Mouse (Mus musculus): ENCODE measurements at regions not wholly inside any gene's neighbourhood (a gene's known extent, or its start where the extent isn't known, plus 50 kb on each side); places are given as distances from the start of the nearest gene placed in this dataset.

DNA sequence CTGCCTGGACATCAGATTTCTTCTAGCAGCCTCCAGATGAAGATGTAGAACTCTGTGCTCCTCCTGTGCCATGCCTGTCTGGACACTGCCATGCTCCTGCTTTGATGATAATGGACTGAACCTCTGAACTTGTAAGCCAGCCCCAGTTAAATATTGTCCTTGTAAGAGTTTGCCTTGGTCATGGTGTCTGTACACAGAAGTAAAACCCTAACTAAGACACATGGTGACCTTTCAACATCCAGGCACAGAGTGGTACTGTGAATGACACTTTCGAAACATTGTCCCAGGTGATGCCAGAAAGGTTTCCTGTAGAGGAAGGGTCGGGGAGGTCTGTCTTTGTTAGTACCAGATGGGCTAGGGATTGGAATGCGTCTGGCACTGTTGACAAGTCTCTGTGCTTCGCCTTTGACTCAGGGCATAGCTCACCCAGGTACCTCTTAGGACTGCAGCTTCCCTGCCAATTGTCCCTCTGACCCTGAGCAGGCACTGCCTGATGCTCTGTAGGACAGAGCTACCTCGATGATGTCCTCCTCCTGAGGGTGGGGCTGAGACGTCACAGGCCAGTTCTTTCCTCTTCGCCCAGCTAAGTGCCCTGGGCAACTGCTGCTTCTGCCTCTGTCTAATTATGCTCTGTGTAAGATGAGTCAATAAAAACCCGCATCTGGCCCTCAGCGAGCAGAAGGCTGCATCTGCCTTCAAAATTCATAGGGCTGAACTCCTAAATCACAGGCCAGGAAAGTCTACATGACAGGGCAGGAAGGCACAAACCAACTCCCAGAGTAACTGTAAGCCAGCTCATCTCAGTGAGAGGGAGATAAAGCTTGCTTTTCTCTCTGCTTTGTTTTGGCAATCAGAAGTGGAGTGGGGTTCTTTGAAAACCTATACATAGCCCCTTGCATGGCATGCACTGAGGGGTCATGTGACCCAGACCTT lies 254.0 kb downstream of the Cdh26 start:
- ATAC-seq (ENCODE audit: low FRiP score, low read depth): no peak
- H3K36me3 ChIP-seq (ENCODE audit: control insufficient read depth, insufficient read depth, low read length): no peaks in the 10 kb centered on the region
- no peak overlapping the region for H3K4me2 ChIP-seq (replicated peaks; ENCODE audit: low read depth, low read length, severe bottlenecking)
- no peaks in the 10 kb centered on the region for H3K27me3 ChIP-seq (ENCODE audit: control insufficient read depth, insufficient read depth, low read length)
- WGBS: 42% methylated on average over 9 of the region's 9 CpGs
- no peaks in the 10 kb centered on the region for H3K9me3 ChIP-seq (ENCODE audit: control insufficient read depth, low read length)
- H3K4me1 ChIP-seq (ENCODE audit: control insufficient read depth, insufficient read depth, low read length): peaks cover 10% of the 10 kb centered on the region
- no peak overlapping the region for H3K4me3 ChIP-seq (replicated peaks; ENCODE audit: low read length)
- H3K9ac ChIP-seq (ENCODE audit: low read depth, low read length, severe bottlenecking): no peak overlapping the region
- H3K27ac ChIP-seq (replicated peaks; ENCODE audit: low read depth, low read length): no peak overlapping the region
- TF ChIP-seq POLR2A (IDR thresholded peaks at IDR 0.05; ENCODE audit: borderline replicate concordance, extremely low read depth, insufficient read depth, insufficient read length): no peak
- DNase-seq (ENCODE audit: low spot score): no peak

DNA sequence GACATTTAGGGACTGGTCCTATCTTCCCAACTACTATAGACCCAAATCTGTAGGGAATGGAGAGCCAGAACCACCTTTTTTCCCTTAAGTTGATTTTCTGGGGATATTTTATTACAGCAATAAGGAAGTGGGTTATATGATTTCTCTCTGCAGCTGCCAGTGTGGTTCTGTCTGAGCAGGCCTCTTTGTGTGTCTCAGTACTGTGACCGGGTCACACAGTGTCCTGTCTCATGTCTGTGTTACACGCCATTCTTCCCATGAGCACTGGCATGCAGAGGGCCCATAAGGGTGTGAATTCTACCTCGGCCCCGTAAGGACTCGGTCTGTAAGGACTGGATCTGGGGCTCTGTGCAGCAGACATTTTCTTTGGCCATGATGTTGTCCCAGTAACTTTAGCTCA lies 254.9 kb downstream of the Cdh26 start:
- H3K27me3 ChIP-seq (ENCODE audit: control insufficient read depth, insufficient read depth, low read length): no peaks in the 10 kb centered on the region
- DNase-seq (ENCODE audit: low spot score) (no peak), ATAC-seq (ENCODE audit: low FRiP score, low read depth) (no peak)
- 70% methylated on average over 5 of the region's 5 CpGs for WGBS
- no peak overlapping the region for H3K9ac ChIP-seq (ENCODE audit: low read depth, low read length, severe bottlenecking)
- no peaks in the 10 kb centered on the region for H3K36me3 ChIP-seq (ENCODE audit: control insufficient read depth, insufficient read depth, low read length)
- no peak overlapping the region for H3K27ac ChIP-seq (replicated peaks; ENCODE audit: low read depth, low read length)
- H3K4me3 ChIP-seq (replicated peaks; ENCODE audit: low read length): no peak overlapping the region
- TF ChIP-seq POLR2A (IDR thresholded peaks at IDR 0.05; ENCODE audit: borderline replicate concordance, extremely low read depth, insufficient read depth, insufficient read length): no peak
- H3K4me1 ChIP-seq (ENCODE audit: control insufficient read depth, insufficient read depth, low read length): peaks cover 10% of the 10 kb centered on the region
- H3K4me2 ChIP-seq (replicated peaks; ENCODE audit: low read depth, low read length, severe bottlenecking): no peak overlapping the region
- no peaks in the 10 kb centered on the region for H3K9me3 ChIP-seq (ENCODE audit: control insufficient read depth, low read length)

DNA sequence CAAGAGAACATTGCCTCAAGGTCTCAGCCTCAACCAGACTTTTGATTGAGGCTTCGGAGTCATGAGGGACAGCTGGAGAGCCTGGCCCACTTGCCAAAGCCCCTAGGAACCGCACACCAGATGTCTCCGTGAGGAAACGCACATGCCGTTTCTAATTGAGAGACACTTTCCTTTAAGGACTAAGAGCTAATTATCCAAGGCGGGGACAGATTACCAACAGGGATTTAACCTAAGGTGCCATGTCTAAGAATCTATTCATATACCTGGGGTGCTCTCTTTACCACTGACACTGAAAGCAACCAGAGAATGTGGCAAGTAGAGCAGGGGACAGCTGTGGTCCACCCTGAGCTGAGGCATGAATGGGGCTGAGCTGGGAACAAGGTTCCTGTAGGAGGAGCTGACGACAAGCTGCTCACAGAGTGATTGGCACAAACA lies 255.9 kb downstream of the Cdh26 start:
- Histone ChIP-seq H3K9ac (ENCODE audit: low read depth, low read length, severe bottlenecking) (no peak overlapping the region), H3K36me3 (ENCODE audit: control insufficient read depth, insufficient read depth, low read length) (no peaks in the 10 kb centered on the region), H3K27ac (replicated peaks; ENCODE audit: low read depth, low read length) (no peak overlapping the region), H3K4me3 (replicated peaks; ENCODE audit: low read length) (no peak overlapping the region), H3K4me1 (ENCODE audit: control insufficient read depth, insufficient read depth, low read length) (peaks cover 8% of the 10 kb centered on the region), H3K9me3 (ENCODE audit: control insufficient read depth, low read length) (no peaks in the 10 kb centered on the region), H3K4me2 (replicated peaks; ENCODE audit: low read depth, low read length, severe bottlenecking) (no peak overlapping the region), H3K27me3 (ENCODE audit: control insufficient read depth, insufficient read depth, low read length) (no peaks in the 10 kb centered on the region)
- TF ChIP-seq POLR2A (IDR thresholded peaks at IDR 0.05; ENCODE audit: borderline replicate concordance, extremely low read depth, insufficient read depth, insufficient read length): no peak
- DNase-seq (ENCODE audit: low spot score) (no peak), ATAC-seq (ENCODE audit: low FRiP score, low read depth) (peak; percentile 70)
- WGBS: 19% methylated on average over 7 of the region's 7 CpGs

DNA sequence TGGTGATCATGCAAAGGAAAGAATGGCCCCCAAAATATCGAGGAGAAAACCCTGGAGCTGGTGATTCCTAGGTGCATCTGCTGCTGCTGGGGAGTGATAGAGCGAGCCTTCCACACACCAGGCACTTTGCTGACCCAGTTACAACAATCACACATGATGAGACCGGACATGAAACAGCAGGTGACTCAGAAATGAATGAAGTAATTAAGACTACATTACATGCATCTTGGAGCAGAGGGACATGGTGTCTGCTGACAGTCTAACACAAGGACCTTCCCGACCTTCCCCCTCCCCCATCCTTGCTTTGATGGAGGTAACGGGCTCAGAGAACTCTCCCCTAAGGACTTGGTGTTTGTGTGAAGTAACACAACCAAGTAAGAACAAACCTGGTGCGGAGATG lies 258.3 kb downstream of the Cdh26 start:
- H3K27ac ChIP-seq (replicated peaks; ENCODE audit: low read depth, low read length): no peak overlapping the region
- no peak for DNase-seq (ENCODE audit: low spot score)
- no peaks in the 10 kb centered on the region for H3K36me3 ChIP-seq (ENCODE audit: control insufficient read depth, insufficient read depth, low read length)
- no peaks in the 10 kb centered on the region for H3K27me3 ChIP-seq (ENCODE audit: control insufficient read depth, insufficient read depth, low read length)
- H3K9me3 ChIP-seq (ENCODE audit: control insufficient read depth, low read length): no peaks in the 10 kb centered on the region
- no peak for TF ChIP-seq POLR2A (IDR thresholded peaks at IDR 0.05; ENCODE audit: borderline replicate concordance, extremely low read depth, insufficient read depth, insufficient read length)
- ATAC-seq (ENCODE audit: low FRiP score, low read depth): no peak
- H3K4me3 ChIP-seq (replicated peaks; ENCODE audit: low read length): no peak overlapping the region
- H3K4me2 ChIP-seq (replicated peaks; ENCODE audit: low read depth, low read length, severe bottlenecking): no peak overlapping the region
- H3K4me1 ChIP-seq (ENCODE audit: control insufficient read depth, insufficient read depth, low read length): peaks cover 8% of the 10 kb centered on the region
- no peak overlapping the region for H3K9ac ChIP-seq (ENCODE audit: low read depth, low read length, severe bottlenecking)
- WGBS: 72% methylated on average over 6 of the region's 6 CpGs

DNA sequence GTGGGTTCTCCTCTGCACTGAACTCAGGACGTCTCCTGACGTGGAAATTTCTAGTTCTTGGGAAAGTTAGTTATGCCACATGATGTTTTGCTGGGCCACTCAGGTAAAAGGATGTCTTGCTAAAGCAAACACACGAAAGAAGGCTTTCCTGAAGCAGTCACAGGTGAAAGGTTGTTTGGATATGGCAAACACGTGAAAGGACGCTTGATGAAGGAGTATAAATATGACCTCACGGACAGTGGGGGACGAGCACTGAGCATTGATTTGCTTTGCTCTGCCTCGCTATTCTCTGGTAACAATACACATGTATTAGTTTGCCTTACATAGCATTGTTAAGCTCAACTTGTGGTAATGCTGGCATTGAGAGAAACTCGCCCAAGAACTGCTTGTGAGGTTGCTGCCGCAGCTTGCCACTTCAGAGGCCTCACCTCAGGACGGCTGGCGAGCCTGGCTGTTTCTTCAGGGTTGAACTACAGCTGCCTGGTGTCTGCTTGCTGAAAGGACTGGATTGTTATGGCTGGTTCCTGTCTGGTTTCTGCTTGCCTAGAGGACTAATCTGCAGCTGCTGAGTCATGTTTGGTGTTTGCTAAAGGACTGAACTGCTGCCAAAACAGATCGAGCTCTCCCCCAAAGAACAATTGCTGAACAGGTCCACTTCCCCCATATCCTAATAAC lies 261.0 kb downstream of the Cdh26 start:
- Histone ChIP-seq H3K36me3 (ENCODE audit: control insufficient read depth, insufficient read depth, low read length) (no peaks in the 10 kb centered on the region), H3K27me3 (ENCODE audit: control insufficient read depth, insufficient read depth, low read length) (no peaks in the 10 kb centered on the region), H3K4me3 (replicated peaks; ENCODE audit: low read length) (no peak overlapping the region), H3K9ac (ENCODE audit: low read depth, low read length, severe bottlenecking) (no peak overlapping the region), H3K27ac (replicated peaks; ENCODE audit: low read depth, low read length) (no peak overlapping the region), H3K4me2 (replicated peaks; ENCODE audit: low read depth, low read length, severe bottlenecking) (no peak overlapping the region), H3K4me1 (ENCODE audit: control insufficient read depth, insufficient read depth, low read length) (0 out of 2 replicates have a peak, but pooled peaks cover 1% of the 10 kb centered on the region), H3K9me3 (ENCODE audit: control insufficient read depth, low read length) (no peaks in the 10 kb centered on the region)
- DNase-seq (ENCODE audit: low spot score) (peak; percentile 60), ATAC-seq (ENCODE audit: low FRiP score, low read depth) (peak; percentile 39; the same call in 1 of the 2 replicates)
- no peak for TF ChIP-seq POLR2A (IDR thresholded peaks at IDR 0.05; ENCODE audit: borderline replicate concordance, extremely low read depth, insufficient read depth, insufficient read length)
- 59% methylated on average over 13 of the region's 13 CpGs for WGBS

Data from limb, embryonic 14.5 days (tissue).